Mouse (Mus musculus) megakaryocyte, adult 5-6 weeks (primary cell): ENCODE data around the gene Tdrd6. TPM values are rescaled to one million over a fixed set of nuclear protein-coding genes. Genes with fewer than 3 reads are reported as not detected.

Experiments used
- ATAC-seq: 2 replicates; pipeline ENCODE4 v1.8.0; 2016; ENCODE audit warnings: mild to moderate bottlenecking, inconsistent platforms; ENCODE audit not compliant: poor library complexity, severe bottlenecking
- total RNA-seq, 2 experiments: library from RNA; stranded (forward) in 1 of 2; stranded (reverse) in 1 of 2; fragments of 153-499, 151-499 nt in 1 of 2; fragments of 221-1000, 200-1000 nt in 1 of 2; gene quantifications; 2 replicates each; pipeline versions ENCODE4 v1.2.3 to v1.2.4; 2015 to 2017

Tdrd6 gene
- total RNA-seq (2015) (not detected in 2 replicates), total RNA-seq (2017) (not detected in 2 replicates)

GRCm38 (mm10) chr17:43629496-43630426 is at the start of gene Tdrd6:
TSS of gene Tdrd6 (minus strand) at chr17:43630299.
- no peak for ATAC-seq

- ATAC-seq: no peak
Observed at GRCm38 (mm10) chr17:43677317-43677716, 47.2 kb upstream of the Tdrd6 start.

- ATAC-seq: no peak
Observed at GRCm38 (mm10) chr17:43676241-43676640, 46.1 kb upstream of the Tdrd6 start.

GRCm38 (mm10) chr17:43675228-43675627 is 45.1 kb upstream of the Tdrd6 start:
- peak; percentile 74 for ATAC-seq

GRCm38 (mm10) chr17:43671907-43672306 is 41.8 kb upstream of the Tdrd6 start:
- no peak for ATAC-seq

GRCm38 (mm10) chr17:43669145-43669695 is 39.1 kb upstream of the Tdrd6 start:
- ATAC-seq: no peak

GRCm38 (mm10) chr17:43667290-43667843 is 37.3 kb upstream of the Tdrd6 start, which contains the start of gene Cyp39a1:
TSS of gene Cyp39a1 (plus strand) at chr17:43667425.
- no peak for ATAC-seq

- ATAC-seq: peak; percentile 99
Observed at GRCm38 (mm10) chr17:43666576-43667289, 36.6 kb upstream of the Tdrd6 start, which contains the start of gene Slc25a27. TSS of gene Slc25a27 (minus strand) at chr17:43667214.

- peak; percentile 49 for ATAC-seq
Observed at GRCm38 (mm10) chr17:43651314-43652046, 21.4 kb upstream of the Tdrd6 start.

- no peak for ATAC-seq
Observed at GRCm38 (mm10) chr17:43649641-43650436, 19.7 kb upstream of the Tdrd6 start.

GRCm38 (mm10) chr17:43646925-43647324 is 16.8 kb upstream of the Tdrd6 start:
- ATAC-seq: no peak

GRCm38 (mm10) chr17:43645136-43645535 is 15.0 kb upstream of the Tdrd6 start:
- ATAC-seq: no peak

- no peak for ATAC-seq
Observed at GRCm38 (mm10) chr17:43644375-43644774, 14.3 kb upstream of the Tdrd6 start.

GRCm38 (mm10) chr17:43643191-43643590 is 13.1 kb upstream of the Tdrd6 start:
- no peak for ATAC-seq

- no peak for ATAC-seq
Observed at GRCm38 (mm10) chr17:43640825-43641224, 10.7 kb upstream of the Tdrd6 start.

GRCm38 (mm10) chr17:43637146-43637545 is 7.0 kb upstream of the Tdrd6 start:
- no peak for ATAC-seq

GRCm38 (mm10) chr17:43630427-43630760 is 295 bp upstream of the Tdrd6 start:
- ATAC-seq: no peak

GRCm38 (mm10) chr17:43629026-43629495 is 1.0 kb downstream of the Tdrd6 start:
- ATAC-seq: no peak

GRCm38 (mm10) chr17:43628246-43628645 is 1.9 kb downstream of the Tdrd6 start:
- ATAC-seq: no peak
